Mouse (Mus musculus) ES-E14 (cell line): ENCODE measurements around the gene Upk3b.

Experiments used
- ZC3H11A ChIP-seq: IDR thresholded peaks from 2 replicates; pipeline ENCODE4 v1.6.1; 2012; ENCODE audit warnings: low read depth, mild to moderate bottlenecking, inconsistent platforms, low read length, borderline replicate concordance
- ZNF384 ChIP-seq: IDR thresholded peaks from 2 replicates; pipeline ENCODE4 v1.6.1; 2012; ENCODE audit warnings: low read depth, low read length, inconsistent platforms

- TF ChIP-seq ZC3H11A (no peak), ZNF384 (no peak)
Measured at GRCm38 (mm10) chr5:136095089-136095488, 56.8 kb downstream of the Upk3b start.
